Mouse (Mus musculus) urinary bladder, postnatal 25 days (tissue): ENCODE results near the gene Col19a1.

Experiments
- DNase-seq: peaks from one replicate; pipeline ENCODE4 v3.0.0; 2022; ENCODE audit warnings: low spot score

Col19a1 gene

DNA sequence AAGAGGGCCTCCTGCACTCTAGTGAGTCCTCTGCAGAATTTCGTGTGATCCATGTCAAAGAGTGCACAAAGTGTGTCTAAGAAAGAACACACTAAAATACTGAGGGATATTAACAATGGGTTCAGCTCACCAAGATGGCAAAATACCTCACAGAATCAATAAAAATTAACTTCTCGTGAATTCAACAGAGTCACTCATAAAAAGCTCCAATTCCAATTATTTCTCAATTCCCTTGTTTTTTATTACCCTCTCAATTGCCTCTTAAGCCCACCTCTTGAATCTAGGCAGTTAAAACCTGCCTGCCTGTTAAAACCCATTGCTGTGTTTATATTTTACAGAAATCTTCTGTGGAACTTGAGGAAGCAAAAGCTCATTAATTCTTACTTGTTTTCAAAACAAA lies 277.1 kb downstream of the Col19a1 start:
- DNase-seq, result no peak

- DNase-seq, result no peak
Observed at GRCm38 (mm10) chr1:24303077-24303476, 284.2 kb downstream of the Col19a1 start.

- peak; percentile 23 for DNase-seq
Observed at GRCm38 (mm10) chr1:24302674-24303073, 284.6 kb downstream of the Col19a1 start.

GRCm38 (mm10) chr1:24300700-24301099 lies 286.6 kb downstream of the Col19a1 start:
- DNase-seq, result no peak

DNA sequence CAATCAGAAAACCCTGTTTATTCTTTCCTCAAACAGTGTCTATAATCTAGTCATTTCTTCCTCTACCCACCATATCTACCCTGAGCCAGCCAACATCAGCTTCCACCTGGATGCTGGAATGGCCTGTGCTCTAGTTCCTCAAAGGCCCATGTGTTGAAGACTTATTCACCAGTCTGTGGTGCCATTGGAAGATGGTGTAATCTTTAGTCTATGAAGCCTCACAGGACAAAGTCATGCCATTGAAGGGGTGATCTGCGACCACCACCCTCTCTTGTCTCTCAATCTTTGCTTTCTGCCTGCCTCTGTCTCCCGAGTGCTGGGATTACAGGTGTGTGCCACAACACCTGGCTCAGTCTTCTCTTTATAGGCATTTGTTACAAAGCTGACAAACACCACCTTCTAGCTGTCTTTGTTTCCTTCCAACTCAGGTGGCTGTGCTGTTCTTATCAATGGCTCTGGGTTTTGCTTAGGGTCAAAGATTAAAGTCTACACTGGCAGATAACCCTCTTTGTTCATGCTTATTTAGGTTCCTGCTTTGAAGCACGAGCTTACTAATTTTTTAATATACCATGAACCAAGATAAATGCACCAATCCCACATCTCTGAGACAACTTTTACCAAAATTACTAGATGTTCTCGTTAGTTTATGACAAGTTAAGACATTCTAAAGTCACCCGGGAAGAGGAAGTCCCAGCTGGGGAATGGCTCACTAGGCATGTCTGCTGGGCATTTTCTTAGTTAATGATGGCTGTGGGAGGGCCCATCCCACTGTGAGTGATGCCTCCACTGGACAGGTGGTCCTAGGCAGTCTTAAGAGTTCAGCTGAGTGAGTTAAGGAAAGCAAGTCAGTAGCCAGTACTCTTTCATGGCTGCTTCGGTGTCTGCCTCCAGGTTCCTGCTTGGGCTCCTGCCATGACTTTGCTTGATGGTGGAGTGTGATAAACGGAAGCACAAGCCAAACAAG lies 292.0 kb downstream of the Col19a1 start:
- no peak for DNase-seq

DNA sequence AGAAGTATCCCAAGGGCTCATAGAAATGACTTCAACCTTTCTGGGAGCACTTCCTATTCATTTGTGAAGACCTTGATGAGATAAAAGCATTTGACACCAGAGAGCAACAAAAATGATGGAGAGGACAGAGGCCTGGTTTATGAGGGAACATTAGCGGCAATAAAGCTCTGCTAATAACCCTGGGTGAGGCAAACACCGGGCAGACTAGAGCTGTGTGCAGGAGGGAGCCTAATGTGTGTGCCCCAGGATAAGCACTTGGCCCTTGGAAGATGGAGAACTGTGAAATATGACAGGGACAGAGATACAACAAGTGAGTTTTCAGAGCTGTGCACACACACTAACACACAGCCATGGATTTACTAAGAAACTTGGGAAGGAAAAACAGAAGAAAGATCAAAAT lies 294.8 kb downstream of the Col19a1 start:
- DNase-seq, result no peak

DNA sequence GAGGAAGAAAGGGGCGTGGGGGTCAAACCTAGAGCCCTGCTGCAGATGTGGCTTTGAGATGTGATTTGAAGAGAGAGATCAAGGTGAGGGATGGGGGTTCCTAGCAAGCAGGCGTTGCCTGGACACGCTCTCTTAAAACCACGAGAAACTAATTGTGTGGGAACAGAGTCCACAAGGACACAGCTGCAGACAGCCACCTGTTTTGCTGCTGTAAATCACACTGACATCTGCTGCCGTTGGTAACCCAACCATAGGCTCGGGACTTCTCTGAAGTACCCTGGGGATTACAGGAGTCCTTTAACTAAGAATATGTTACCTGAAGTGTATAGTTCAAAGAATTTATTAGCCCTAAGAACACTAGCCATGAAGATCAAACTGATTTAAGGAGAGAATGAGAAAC lies 300.9 kb downstream of the Col19a1 start:
- no peak for DNase-seq

- no peak for DNase-seq
Observed at GRCm38 (mm10) chr1:24267022-24267421, 320.2 kb downstream of the Col19a1 start.

GRCm38 (mm10) chr1:24261181-24261580 lies 326.1 kb downstream of the Col19a1 start:
- DNase-seq, result no peak

DNA sequence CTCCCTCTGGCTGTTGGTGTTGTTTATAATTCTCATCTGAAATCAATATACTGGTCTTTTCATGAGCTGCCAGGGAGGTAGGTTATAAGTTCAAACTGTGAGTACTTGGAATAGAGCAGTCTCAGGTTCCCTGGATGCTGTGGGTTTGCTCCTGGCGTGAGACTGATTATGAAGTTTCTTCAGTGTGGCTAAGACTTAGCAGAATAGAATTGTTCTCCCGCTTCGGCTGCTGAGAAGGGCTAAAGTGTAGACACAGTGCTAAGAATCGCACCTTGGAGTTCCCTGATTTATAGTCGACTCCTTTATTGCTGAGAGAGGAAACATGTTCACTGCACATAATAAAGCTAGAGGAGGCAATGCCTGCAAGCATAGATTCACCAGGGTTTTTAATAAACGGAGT lies 327.9 kb downstream of the Col19a1 start:
- no peak for DNase-seq

DNA sequence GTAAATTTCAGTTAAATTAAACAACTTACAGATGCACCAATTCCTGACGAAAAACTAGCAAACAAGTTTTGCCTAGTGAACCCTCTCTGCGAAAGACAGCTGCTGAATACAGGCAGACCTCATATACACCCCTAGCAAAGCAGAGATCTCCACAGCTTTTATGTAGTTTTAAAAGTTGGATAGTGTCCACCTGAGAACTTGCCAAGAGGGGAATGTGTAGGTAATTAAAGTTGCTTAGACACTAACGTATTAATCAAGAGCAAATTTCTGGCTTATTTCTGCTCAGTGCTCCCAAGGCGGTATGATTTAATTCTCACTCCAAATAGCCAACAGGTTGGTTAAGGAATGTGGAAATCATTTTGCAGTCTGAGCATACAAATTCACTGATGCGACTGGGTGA lies 329.3 kb downstream of the Col19a1 start:
- no peak for DNase-seq

- DNase-seq, result no peak
Observed at GRCm38 (mm10) chr1:24249105-24249664, 338.1 kb downstream of the Col19a1 start.

GRCm38 (mm10) chr1:24248294-24249104 lies 338.8 kb downstream of the Col19a1 start:
- DNase-seq, result no peak

DNA sequence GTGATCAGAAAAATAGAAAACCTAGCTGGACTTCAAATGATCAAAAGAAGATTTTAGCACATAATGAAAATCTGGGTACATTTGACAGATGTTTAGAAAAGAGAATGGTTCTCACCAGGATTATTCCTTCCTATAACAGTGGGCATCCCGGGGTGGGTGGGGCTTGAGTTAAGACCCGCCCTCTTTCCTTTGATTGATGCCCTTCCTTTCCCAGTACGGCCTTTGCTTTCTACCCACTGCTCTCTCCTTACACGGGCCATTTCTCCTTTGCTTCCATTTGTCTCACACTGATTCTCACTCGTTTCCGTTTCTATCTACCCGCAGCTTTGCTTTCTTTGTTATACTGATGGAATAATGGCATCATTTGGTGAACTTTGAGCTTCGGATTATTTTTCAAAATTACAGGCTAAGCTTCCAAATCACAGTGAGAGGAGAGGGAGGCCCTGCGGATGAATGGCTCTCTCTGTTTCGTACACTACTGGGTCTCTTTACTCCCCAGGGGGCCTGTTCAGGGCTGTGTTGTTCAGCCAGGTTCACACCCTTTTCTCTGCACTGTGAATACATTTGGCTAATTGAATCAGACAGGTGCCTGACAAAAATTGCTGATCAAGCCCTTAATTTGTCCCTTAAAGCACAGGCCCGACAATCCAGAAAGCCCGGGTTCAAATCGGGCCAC lies 341.4 kb downstream of the Col19a1 start:
- DNase-seq, result no peak

DNA sequence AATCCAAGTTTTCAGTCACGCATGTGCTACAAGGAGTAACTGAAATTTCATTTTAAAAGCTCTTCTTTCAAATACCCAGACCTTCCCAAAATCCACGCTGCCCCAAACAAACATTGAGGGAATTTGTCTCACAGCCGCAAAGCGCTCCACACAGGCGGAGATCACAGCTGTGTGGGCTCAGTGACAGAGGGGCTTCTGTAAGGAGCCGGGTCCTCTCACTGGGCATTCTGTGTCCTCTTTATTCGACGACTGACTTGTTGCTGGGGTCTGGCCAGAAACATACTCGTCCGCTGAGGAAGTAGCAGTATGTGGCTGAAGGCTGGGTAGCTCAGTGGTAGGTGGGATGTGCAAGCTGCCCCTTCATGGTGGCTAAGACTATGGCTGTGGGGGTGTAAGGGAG lies 342.3 kb downstream of the Col19a1 start:
- no peak for DNase-seq

- no peak for DNase-seq
Observed at GRCm38 (mm10) chr1:24240039-24240691, 347.1 kb downstream of the Col19a1 start.

DNA sequence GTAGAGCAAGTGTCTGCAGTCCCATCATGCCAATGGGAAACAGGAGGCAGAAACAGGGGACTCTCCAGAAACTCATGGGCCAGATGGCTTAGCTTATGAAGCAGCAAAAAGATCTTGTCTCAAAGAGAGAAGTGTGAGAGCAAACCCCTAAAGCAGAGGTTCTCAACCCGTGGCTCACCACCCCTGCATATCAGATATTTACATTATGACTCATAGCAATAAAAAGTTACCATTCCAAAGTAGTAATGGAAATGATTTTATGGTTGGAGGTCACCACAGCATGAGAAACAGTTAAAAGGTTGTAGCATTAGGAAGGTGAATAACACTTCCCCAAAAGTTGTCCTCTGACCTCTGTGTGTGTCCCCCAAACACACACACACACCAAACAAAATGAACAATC lies 350.9 kb downstream of the Col19a1 start:
- no peak for DNase-seq

DNA sequence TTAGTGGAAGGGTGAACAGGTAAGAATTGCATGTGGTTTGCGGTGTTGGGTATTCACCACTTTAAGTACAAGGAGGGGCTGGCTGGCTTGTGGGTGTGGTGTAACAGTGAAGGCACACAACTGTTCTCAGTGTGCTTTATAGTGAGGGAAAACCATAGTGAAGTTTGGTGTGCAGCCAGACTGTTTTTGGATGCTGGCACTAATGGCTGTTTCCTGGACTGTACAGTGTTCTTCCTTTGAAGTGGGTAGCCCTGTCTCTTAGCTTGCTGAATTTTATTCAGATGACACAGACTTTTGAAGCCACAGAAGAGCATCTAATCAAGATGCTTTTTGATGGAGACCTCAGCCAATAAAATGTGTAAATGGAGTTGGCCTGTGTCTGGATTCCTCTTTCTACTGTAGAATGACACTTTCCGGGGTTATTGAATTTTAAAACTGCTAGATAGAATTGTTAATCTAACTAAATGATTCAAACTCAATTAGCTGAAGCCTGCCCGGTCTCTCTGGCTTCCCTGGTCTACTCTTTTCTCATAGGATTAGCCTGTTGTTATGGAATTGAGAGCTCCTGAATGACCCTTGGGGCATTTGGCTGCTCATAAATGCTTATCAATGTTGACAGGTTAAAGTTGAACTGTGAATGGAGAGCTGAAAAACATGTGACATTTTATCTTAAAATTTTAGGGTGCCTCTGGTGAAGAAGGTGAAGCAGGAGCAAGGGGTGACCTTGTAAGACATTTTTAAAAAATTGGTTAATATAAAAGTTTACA lies 355.6 kb downstream of the Col19a1 start:
- DNase-seq, result no peak

GRCm38 (mm10) chr1:24230428-24230827 lies 356.8 kb downstream of the Col19a1 start:
- no peak for DNase-seq

- DNase-seq, result no peak
Observed at GRCm38 (mm10) chr1:24229552-24229951, 357.7 kb downstream of the Col19a1 start.
